Mouse (Mus musculus) thymus, postnatal 0 days (tissue): ENCODE data around the gene Zfp457. TPM values are rescaled to one million over a fixed set of nuclear protein-coding genes. Genes with fewer than 3 reads are reported as not detected.
"Not testable (repeated sequence)": the region's sequence is repeated elsewhere in the genome, so short reads cannot be mapped to it uniquely, and the experiment has no call there.

Experiments
- DNase-seq: peaks from one replicate; pipeline ENCODE4 v3.0.0-alpha.2; 2015; ENCODE audit warnings: low spot score
- polyA plus RNA-seq: library from polyadenylated mRNA; unstranded; fragments of >200 nt; fragmentation: Nextera tagmentation; extraction: Ambion mirVana; gene quantifications from 2 replicates; pipeline ENCODE4 v1.2.1, GENCODE M21; 2015

Zfp457 gene
- polyA plus RNA-seq: 1.0 and 1.2 TPM in 2 replicates

DNA sequence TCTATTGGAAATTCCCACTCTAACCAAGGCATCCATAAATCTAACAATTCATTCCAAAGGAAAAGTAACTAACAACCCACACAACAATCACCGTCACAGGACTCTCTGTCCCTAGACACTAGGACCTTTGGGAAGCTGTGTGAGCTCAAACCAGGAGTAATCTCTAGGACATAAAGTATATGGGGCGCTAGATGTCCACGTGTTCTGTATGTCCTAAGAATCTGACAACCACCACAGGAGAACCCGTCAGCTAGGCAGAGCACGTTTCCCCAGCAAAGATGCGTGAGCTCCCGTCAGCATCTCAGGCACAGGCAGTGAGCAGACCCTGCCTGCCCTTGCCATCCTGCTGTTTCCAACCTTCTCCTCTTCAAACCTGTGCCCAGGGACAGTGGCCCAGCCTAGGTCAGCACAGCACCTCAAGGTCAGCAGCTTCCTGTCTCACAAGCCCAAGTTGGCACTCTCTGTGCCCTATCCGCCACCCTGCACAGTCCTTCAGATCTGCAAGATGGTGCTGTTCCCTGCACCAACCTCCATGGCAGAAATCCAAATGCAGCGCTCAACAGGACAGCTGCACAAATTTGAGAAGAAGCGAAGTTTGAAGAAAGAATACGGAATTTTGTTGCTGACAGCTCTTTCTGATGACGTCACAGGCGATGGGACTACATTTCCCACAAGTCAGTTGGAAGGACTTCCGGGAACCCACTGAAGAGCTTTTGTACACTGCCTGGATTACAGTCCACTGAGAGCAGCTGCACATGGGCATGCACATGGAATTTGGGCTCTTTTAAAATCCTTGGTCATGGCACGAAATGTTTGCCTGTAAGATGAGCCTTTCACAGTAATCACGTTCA, at the start of gene Zfp457:
Gene Zfp457 (minus strand): TSS at position 664 of the 851 bp plus-strand sequence.
- DNase-seq: peak; percentile 91

DNA sequence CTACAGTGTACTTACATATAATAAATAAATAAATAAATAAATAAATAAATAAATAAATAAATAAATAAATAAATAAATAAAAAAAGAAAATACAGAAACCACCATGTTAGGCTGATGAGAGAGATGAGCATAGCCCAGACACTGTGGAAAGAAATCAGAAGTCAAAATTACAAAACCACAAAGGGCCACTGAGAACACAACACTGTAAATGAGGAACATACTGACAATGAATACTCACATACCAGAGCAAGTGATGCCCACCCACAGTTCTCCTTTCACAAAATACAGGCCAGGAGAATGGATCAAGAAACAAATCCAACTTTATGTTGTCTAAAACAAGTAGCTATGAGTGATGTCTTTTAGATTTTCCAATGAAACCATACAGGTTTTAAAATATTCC, 45.6 kb upstream of the Zfp457 start:
- DNase-seq: no peak

DNA sequence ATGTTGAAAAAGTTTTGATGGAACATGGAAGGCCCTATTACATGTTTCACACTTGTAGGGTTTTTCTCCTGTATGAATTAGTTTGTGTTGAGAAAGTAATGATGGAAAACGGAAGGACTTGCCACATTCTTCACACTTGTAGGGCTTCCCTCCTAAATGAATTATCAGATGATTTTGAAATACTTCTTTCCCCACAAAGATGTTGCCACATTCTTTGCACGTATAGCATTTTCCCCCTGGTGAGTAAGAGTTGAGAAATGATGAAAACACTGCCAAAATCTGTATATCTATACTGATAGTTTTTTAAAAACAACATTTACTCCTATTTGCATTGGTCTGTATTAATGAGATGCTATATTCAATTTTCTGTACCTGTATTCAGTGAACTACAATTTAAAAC, 37.1 kb upstream of the Zfp457 start:
- DNase-seq: no peak

- DNase-seq: peak; percentile 3
These were observed 26.6 kb upstream of the Zfp457 start for GRCm38 (mm10) chr13:67332877-67333276.

GRCm38 (mm10) chr13:67332019-67332724, 25.9 kb upstream of the Zfp457 start, which contains the start of gene Zfp595:
Gene Zfp595, minus strand, starts transcription at chr13:67332570.
- DNase-seq: peak; percentile 89

DNA sequence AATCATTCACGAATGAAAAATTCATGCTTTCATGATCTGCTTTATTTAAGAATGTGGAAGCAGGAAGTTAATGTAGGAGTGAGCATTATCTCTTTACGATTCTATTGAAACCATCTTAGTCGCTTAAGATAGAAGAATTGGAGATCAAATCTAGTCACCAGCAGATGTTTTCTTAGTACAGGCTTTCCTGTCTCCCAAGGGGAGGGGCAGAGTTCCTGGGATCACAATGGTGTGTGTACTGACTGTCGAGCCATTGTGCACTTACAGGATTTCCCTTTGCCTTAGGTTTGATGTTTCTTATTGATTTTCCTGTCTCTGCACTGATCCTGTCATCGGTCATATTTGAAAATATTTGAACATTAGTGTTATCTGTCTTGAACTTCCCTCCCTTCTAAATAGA, 433 bp upstream of the Zfp457 start:
- DNase-seq: no peak

GRCm38 (mm10) chr13:67278314-67278713, 28.0 kb downstream of the Zfp457 start, which contains the start of gene Zfp458:
Gene Zfp458, minus strand, starts transcription at chr13:67278466.
- no peak for DNase-seq

DNA sequence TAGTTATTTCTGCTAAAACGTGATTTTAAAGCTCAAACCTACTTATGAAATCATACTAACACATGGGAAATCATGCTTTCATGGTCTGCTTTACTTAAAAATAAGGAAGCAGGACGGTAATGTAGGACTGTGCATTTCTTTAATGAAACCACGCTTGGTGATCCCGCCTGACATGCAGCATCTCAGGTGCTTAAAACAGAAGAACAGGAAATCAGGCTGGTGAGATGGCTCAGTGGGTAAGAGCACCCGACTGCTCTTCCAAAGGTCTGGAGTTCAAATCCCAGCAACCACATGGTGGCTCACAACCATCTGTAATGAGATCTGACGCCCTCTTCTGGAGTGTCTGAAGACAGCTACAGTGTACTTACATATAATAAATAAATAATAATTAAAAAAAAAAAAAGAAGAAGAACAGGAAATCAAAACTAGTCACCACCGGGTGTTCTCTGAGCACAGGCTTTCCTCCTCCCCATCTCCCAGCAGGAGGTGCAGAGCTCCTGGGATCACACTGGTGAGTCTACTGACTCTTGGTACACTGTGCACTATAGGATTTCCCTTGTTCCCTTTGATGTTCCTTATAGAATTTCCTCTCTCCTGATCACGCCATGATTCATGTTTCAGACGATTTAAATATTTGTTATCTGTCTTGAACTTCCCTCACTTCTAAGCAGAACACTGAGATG, 36.8 kb downstream of the Zfp457 start:
- not testable (repeated sequence) for DNase-seq

DNA sequence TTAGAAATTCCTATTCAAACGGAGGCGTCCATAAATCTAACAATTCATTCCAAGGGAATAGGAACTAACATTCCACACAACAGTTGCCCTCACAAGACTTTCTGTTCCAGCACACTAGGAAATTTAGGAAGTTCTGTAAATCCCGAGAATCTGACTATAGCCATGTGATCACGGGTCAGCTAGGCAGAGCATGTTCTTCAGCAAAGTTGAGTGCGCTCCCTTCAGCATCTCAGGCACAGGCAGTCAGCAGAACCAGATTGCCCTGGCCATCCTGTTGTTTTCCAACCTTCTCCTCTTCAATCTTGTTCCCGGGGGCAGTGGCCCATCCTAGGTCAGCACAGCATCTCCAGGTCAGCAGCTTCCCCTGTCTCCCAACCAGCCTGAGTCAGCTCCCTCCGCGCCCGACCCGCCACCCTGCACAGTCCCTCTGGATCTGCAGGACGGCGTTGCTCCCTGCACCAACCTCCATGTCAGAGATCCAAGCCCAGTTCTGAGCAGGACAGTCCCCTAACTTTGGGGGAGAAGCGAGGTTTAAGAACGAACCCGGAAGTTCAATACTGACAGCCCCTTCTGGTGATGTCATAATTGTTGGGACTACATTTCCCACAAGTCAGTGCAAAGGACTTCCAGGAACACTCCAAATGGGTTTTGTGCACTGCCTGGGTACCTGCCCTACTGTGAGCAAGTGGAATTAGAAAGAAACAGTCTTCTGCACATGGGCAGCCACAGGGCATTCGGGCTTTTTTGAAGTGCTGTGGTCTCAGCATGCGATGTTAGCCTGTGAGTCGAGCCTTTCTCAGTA, 37.5 kb downstream of the Zfp457 start:
- peak; percentile 86 for DNase-seq

Other genes starting within 250 kb of the Zfp457 start
- gene Zfp712, start 245.3 kb downstream of the Zfp457 start, polyA plus RNA-seq: 3.7 and 3.8 TPM in 2 replicates
- 5.3 and 5.7 TPM in 2 replicates for gene Zfp708, start 208.5 kb downstream of the Zfp457 start, polyA plus RNA-seq
- 1.4 and 1.6 TPM in 2 replicates for gene Gm28557, start 197.9 kb downstream of the Zfp457 start, polyA plus RNA-seq
- gene Rslcan18, start 190.2 kb downstream of the Zfp457 start, polyA plus RNA-seq: 0.09 TPM in 1 of 2 replicates, not detected in the other
- gene Zfp759, start 184.8 kb downstream of the Zfp457 start, polyA plus RNA-seq: 1.6 and 1.7 TPM in 2 replicates
- 6.6 and 9.0 TPM in 2 replicates for gene Rsl1, start 133.3 kb downstream of the Zfp457 start, polyA plus RNA-seq
- gene Zfp455, start 112.0 kb downstream of the Zfp457 start, polyA plus RNA-seq: 1.6 and 1.7 TPM in 2 replicates
- 1.6 and 1.7 TPM in 2 replicates for gene Zfp458, start 28.0 kb downstream of the Zfp457 start, polyA plus RNA-seq
- 2.7 TPM in 2 replicates for gene Zfp595, start 26.1 kb upstream of the Zfp457 start, polyA plus RNA-seq
- 0.35 TPM in 1 of 2 replicates, not detected in the other for gene Gm28044, start 54.1 kb upstream of the Zfp457 start, polyA plus RNA-seq
- 1.7 and 2.1 TPM in 2 replicates for gene Zfp953, start 54.1 kb upstream of the Zfp457 start, polyA plus RNA-seq
- 0.64 and 0.81 TPM in 2 replicates for gene Gm28041, start 69.2 kb upstream of the Zfp457 start, polyA plus RNA-seq
- 1.7 and 1.9 TPM in 2 replicates for gene Zfp456, start 69.3 kb upstream of the Zfp457 start, polyA plus RNA-seq
- gene Zfp429, start 93.3 kb upstream of the Zfp457 start, polyA plus RNA-seq: 8.7 and 9.1 TPM in 2 replicates
- gene Zfp459, start 114.9 kb upstream of the Zfp457 start, polyA plus RNA-seq: 2.2 and 2.3 TPM in 2 replicates
- gene Zfp874a, start 145.1 kb upstream of the Zfp457 start, polyA plus RNA-seq: 6.6 and 7.7 TPM in 2 replicates
- 4.3 and 5.7 TPM in 2 replicates for gene Zfp874b, start 177.8 kb upstream of the Zfp457 start, polyA plus RNA-seq
- 11.4 and 12.7 TPM in 2 replicates for gene Zfp58, start 194.1 kb upstream of the Zfp457 start, polyA plus RNA-seq
- gene Gm26965, start 219.7 kb upstream of the Zfp457 start, polyA plus RNA-seq: not detected in 2 replicates
- 43.2 and 54.1 TPM in 2 replicates for gene Zfp87, start 219.7 kb upstream of the Zfp457 start, polyA plus RNA-seq
- gene Zfp748, start 247.3 kb upstream of the Zfp457 start, polyA plus RNA-seq: 13.5 and 14.0 TPM in 2 replicates